Mouse (Mus musculus) stomach, embryonic 15.5 days (tissue): Measurements from ENCODE around the gene Vmn1r13. TPM values are rescaled to one million over a fixed set of nuclear protein-coding genes. Genes with fewer than 3 reads are reported as not detected.
"Not testable (repeated sequence)": the region's sequence is repeated elsewhere in the genome, so short reads cannot be mapped to it uniquely, and the experiment has no call there.

Source experiments
- ATAC-seq: fragments of 200-750 bp; cut with Nextera tagmentation; 2 replicates; pipeline ENCODE4 v1.8.0; 2017; ENCODE audit warnings: low read depth, moderate number of reproducible peaks, moderate TSS enrichment; ENCODE audit not compliant: insufficient read depth, low FRiP score
- H3K27ac ChIP-seq: fragments of 300-500 bp; sonication (generic); 2 replicates; pipeline ENCODE4 v1.5.1; 2015; ENCODE audit warnings: mild to moderate bottlenecking, inconsistent platforms
- H3K27me3 ChIP-seq: fragments of 300-500 bp; sonication (generic); replicated peaks from 2 replicates; pipeline ENCODE4 v1.6.1; 2015; ENCODE audit warnings: inconsistent platforms
- H3K36me3 ChIP-seq: fragments of 300-500 bp; sonication (generic); 2 replicates; pipeline ENCODE4 v1.6.1; 2015; ENCODE audit warnings: inconsistent platforms
- H3K4me1 ChIP-seq: fragments of 300-500 bp; sonication (generic); 2 replicates; pipeline ENCODE4 v1.6.1; 2015; ENCODE audit warnings: inconsistent platforms
- H3K4me2 ChIP-seq: fragments of 300-500 bp; sonication (generic); 2 replicates; pipeline ENCODE4 v1.6.1; 2015; ENCODE audit warnings: mild to moderate bottlenecking, inconsistent platforms
- H3K4me3 ChIP-seq: fragments of 300-500 bp; sonication (generic); replicated peaks from 2 replicates; pipeline ENCODE4 v1.5.1; 2015; ENCODE audit warnings: inconsistent platforms
- H3K9ac ChIP-seq: fragments of 300-500 bp; sonication (generic); 2 replicates; pipeline ENCODE4 v1.6.1; 2015; ENCODE audit warnings: inconsistent platforms
- H3K9me3 ChIP-seq: fragments of 300-500 bp; sonication (generic); 2 replicates; pipeline ENCODE4 v1.6.1; 2016; ENCODE audit warnings: inconsistent platforms
- WGBS: fragments of 180-500 bp; shearing (Covaris S2); methylation state at CpG from one replicate; pipeline ENCODE4 v1.1.7; 2015; 5-methylcytosine and 5-hydroxymethylcytosine counted together
- polyA plus RNA-seq: library from polyadenylated mRNA; unstranded; fragments of >200 nt; fragmentation: Nextera tagmentation; extraction: Ambion mirVana; gene quantifications from 2 replicates; pipeline ENCODE4 v1.2.1, GENCODE M21; 2015

Gene Vmn1r13
- polyA plus RNA-seq = not detected in 2 replicates

DNA sequence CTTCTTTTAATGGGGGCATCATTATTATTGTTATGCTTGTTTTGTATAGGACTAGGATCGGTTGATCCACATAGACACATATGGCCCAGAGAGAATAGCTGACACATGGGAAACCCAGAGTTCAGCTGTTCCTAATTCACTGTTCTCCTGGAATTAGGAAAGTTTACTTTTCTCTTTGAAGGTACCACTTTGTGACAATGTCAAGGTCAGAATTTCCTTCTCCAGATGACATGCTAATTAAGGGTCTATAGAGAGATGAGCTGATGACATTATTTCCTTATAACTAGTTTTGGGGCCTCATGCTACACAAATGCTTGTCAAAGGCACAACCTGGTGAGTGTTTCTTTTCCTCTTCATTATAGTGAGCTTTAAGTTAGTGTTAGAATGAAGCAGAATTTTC is at the start of gene Vmn1r13:
TSS of gene Vmn1r13 (plus strand) at position 301 of the 400 bp plus-strand sequence.
- not testable (repeated sequence) for H3K4me1 ChIP-seq, H3K9me3 ChIP-seq, H3K27me3 ChIP-seq, H3K27ac ChIP-seq, H3K4me2 ChIP-seq, H3K36me3 ChIP-seq, H3K4me3 ChIP-seq, H3K9ac ChIP-seq, ATAC-seq
- 81% methylated on average over 1 of the region's 1 CpGs for WGBS

GRCm38 (mm10) chr6:57156619-57157018 is 46.5 kb upstream of the Vmn1r13 start, which contains the start of gene Vmn1r12:
TSS of gene Vmn1r12 (plus strand) at chr6:57156919.
- Histone ChIP-seq H3K36me3 (no peaks in the 10 kb centered on the region), H3K9ac (no peak within 1 kb of the TSS), H3K4me3 (no peak within 1 kb of the TSS), H3K27me3 (no peaks in the 10 kb centered on the region), H3K27ac (no peak within 1 kb of the TSS), H3K4me2 (no peak within 1 kb of the TSS), H3K9me3 (no peaks in the 10 kb centered on the region), H3K4me1 (no peaks in the 10 kb centered on the region)
- WGBS = 83% methylated on average over 2 of the region's 2 CpGs
- ATAC-seq = no peak

DNA sequence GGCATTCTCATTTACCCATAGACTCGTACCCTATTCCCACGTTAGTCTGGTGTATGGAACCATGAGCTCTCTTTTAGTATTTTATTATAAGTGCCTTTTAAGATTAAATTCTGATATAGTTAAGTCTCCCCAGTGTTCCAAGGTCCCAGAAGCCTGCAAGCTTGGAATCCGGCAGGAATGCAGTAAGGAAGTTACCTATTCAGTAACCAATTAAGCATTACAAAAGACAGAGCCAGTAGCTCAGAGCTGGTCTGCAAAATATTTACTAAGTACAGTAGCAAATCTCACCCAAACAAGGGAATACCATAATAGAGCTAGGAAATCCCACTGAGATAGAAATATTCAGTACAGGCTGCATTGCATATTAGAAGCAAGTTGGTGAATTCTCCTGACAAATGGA is 13.1 kb upstream of the Vmn1r13 start:
- not testable (repeated sequence) for H3K9ac ChIP-seq, H3K27ac ChIP-seq, H3K9me3 ChIP-seq, H3K4me3 ChIP-seq, ATAC-seq, H3K4me1 ChIP-seq, H3K27me3 ChIP-seq, H3K36me3 ChIP-seq, H3K4me2 ChIP-seq
- WGBS = 59% methylated on average over 3 of the region's 3 CpGs

DNA sequence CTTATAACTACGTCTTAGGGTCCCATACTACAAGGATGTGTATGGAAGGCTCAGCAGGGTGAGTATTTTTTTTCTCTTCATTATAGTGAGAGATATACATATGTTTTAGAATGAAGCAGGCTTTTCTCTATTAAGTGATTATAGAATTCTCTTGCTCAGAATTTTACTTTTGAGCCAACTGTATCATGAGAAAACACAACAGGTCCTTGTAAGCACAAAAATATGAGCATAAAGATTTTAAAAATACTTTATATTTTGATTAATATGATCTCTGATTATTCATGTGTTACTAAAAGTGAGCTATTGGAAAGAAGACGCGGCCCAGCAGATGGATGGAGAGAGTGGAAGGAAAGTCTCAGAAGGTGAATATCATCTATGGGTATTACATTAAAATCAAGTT is 28.3 kb downstream of the Vmn1r13 start, which contains the start of gene Vmn1r14:
TSS of gene Vmn1r14 (plus strand) at position 301 of the 400 bp plus-strand sequence.
- 82% methylated on average over 3 of the region's 3 CpGs for WGBS
- Histone ChIP-seq H3K27me3 (no peaks in the 10 kb centered on the region), H3K27ac (no peak within 1 kb of the TSS), H3K36me3 (no peaks in the 10 kb centered on the region), H3K4me3 (no peak within 1 kb of the TSS), H3K9me3 (no peaks in the 10 kb centered on the region), H3K4me1 (no peaks in the 10 kb centered on the region), H3K9ac (no peak within 1 kb of the TSS), H3K4me2 (no peak within 1 kb of the TSS)
- ATAC-seq = no peak

- no peaks in the 10 kb centered on the region for H3K4me1 ChIP-seq
- ATAC-seq = no peak
- H3K27me3 ChIP-seq = no peaks in the 10 kb centered on the region
- 61% methylated on average over 1 of the region's 1 CpGs for WGBS
- H3K27ac ChIP-seq = no peak within 1 kb of the TSS
- no peaks in the 10 kb centered on the region for H3K36me3 ChIP-seq
- no peak within 1 kb of the TSS for H3K9ac ChIP-seq
- no peak within 1 kb of the TSS for H3K4me3 ChIP-seq
- no peak within 1 kb of the TSS for H3K4me2 ChIP-seq
- H3K9me3 ChIP-seq = no peaks in the 10 kb centered on the region
Observed at GRCm38 (mm10) chr6:57257652-57258051, 54.6 kb downstream of the Vmn1r13 start, which contains the start of gene Vmn1r15. TSS of gene Vmn1r15 (plus strand) at chr6:57257952.

GRCm38 (mm10) chr6:57260990-57261389 is 57.9 kb downstream of the Vmn1r13 start:
- Histone ChIP-seq H3K9me3 (no peaks in the 10 kb centered on the region), H3K27ac (no peak overlapping the region), H3K4me2 (no peak overlapping the region), H3K36me3 (no peaks in the 10 kb centered on the region), H3K9ac (no peak overlapping the region), H3K27me3 (no peaks in the 10 kb centered on the region), H3K4me1 (no peaks in the 10 kb centered on the region), H3K4me3 (no peak overlapping the region)
- peak; percentile 50; the same call in 1 of the 2 replicates for ATAC-seq
- WGBS = 64% methylated on average over 2 of the region's 2 CpGs

Other genes with a start within 250 kb of the Vmn1r13 start
- gene Vmn1r5, start 233.0 kb upstream of the Vmn1r13 start, polyA plus RNA-seq = not detected in 2 replicates
- not detected in 2 replicates for gene Vmn1r6, start 206.0 kb upstream of the Vmn1r13 start, polyA plus RNA-seq
- gene Vmn1r7, start 178.0 kb upstream of the Vmn1r13 start, polyA plus RNA-seq = not detected in 2 replicates
- gene Vmn1r8, start 171.0 kb upstream of the Vmn1r13 start, polyA plus RNA-seq = not detected in 2 replicates
- gene Vmn1r9, start 136.5 kb upstream of the Vmn1r13 start, polyA plus RNA-seq = not detected in 2 replicates
- gene Vmn1r10, start 93.8 kb upstream of the Vmn1r13 start, polyA plus RNA-seq = not detected in 2 replicates
- gene Vmn1r11, start 69.8 kb upstream of the Vmn1r13 start, polyA plus RNA-seq = not detected in 2 replicates
- not detected in 2 replicates for gene Vmn1r12, start 46.4 kb upstream of the Vmn1r13 start, polyA plus RNA-seq
- gene Vmn1r14, start 28.4 kb downstream of the Vmn1r13 start, polyA plus RNA-seq = not detected in 2 replicates
- not detected in 2 replicates for gene Vmn1r15, start 54.7 kb downstream of the Vmn1r13 start, polyA plus RNA-seq
- gene Vmn1r16, start 126.2 kb downstream of the Vmn1r13 start, polyA plus RNA-seq = not detected in 2 replicates
- not detected in 2 replicates for gene Vmn1r17, start 160.4 kb downstream of the Vmn1r13 start, polyA plus RNA-seq
- not detected in 2 replicates for gene Vmn1r18, start 192.5 kb downstream of the Vmn1r13 start, polyA plus RNA-seq
- gene Vmn1r19, start 200.5 kb downstream of the Vmn1r13 start, polyA plus RNA-seq = not detected in 2 replicates
- not detected in 2 replicates for gene Vmn1r20, start 225.6 kb downstream of the Vmn1r13 start, polyA plus RNA-seq